Mouse (Mus musculus) spleen, adult 2 months (tissue): ENCODE results near the gene Zfp14. TPM values are rescaled to one million over a fixed set of nuclear protein-coding genes. Genes with fewer than 3 reads are reported as not detected.

ENCODE experiments used
- DNase-seq, 2 experiments: peaks; one replicate each; pipeline versions ENCODE4 v3.0.0 to v3.0.0-alpha.2; 2012 to 2021; ENCODE audit warnings: low spot score in 2 of 2, low read depth in 1 of 2
- H3K27ac ChIP-seq: fragments of 200-500 bp; 2 replicates; pipeline ENCODE4 v1.5.1; 2012; ENCODE audit warnings: low read length, inconsistent platforms; ENCODE audit not compliant: insufficient read depth
- H3K27me3 ChIP-seq: fragments of 200-500 bp; 2 replicates; pipeline ENCODE4 v1.6.1; 2012; ENCODE audit warnings: mild to moderate bottlenecking, moderate library complexity, low read length, inconsistent platforms; ENCODE audit not compliant: control insufficient read depth, insufficient read depth
- H3K36me3 ChIP-seq: fragments of 200-500 bp; 2 replicates; pipeline ENCODE4 v1.6.1; 2012; ENCODE audit warnings: mild to moderate bottlenecking, low read length, inconsistent platforms; ENCODE audit not compliant: control insufficient read depth, insufficient read depth
- H3K4me1 ChIP-seq: fragments of 200-500 bp; 2 replicates; pipeline ENCODE4 v1.6.1; 2011; ENCODE audit warnings: inconsistent platforms; ENCODE audit not compliant: control insufficient read depth, insufficient read depth, insufficient read length
- H3K4me3 ChIP-seq: fragments of 200-500 bp; 2 replicates; pipeline ENCODE4 v1.5.1; 2011; ENCODE audit warnings: mild to moderate bottlenecking, inconsistent platforms; ENCODE audit not compliant: insufficient read depth, insufficient read length; ENCODE audit errors: extremely low read depth
- CTCF ChIP-seq: fragments of 200-500 bp; IDR thresholded peaks from 2 replicates; pipeline ENCODE4 v1.5.1; 2011; ENCODE audit warnings: mild to moderate bottlenecking, inconsistent platforms; ENCODE audit not compliant: insufficient read depth, insufficient read length, insufficient replicate concordance; ENCODE audit errors: extremely low read depth
- POLR2A ChIP-seq: fragments of 200-500 bp; IDR thresholded peaks from 2 replicates; pipeline ENCODE4 v1.6.1; 2011; ENCODE audit warnings: low read depth, low read length, inconsistent platforms
- WGBS: fragments of 180-500 bp; shearing (Covaris S2); methylation state at CpG from one replicate; pipeline ENCODE4 v1.1.7; 2018; 5-methylcytosine and 5-hydroxymethylcytosine counted together
- polyA plus RNA-seq: library from polyadenylated mRNA; depleted of rRNA; stranded (reverse); fragments of >200 nt; gene quantifications from 2 replicates; pipeline ENCODE4 v1.2.3, GENCODE M21; 2012

Zfp14 gene
- polyA plus RNA-seq, 1 experiment: 1.1 TPM

DNA sequence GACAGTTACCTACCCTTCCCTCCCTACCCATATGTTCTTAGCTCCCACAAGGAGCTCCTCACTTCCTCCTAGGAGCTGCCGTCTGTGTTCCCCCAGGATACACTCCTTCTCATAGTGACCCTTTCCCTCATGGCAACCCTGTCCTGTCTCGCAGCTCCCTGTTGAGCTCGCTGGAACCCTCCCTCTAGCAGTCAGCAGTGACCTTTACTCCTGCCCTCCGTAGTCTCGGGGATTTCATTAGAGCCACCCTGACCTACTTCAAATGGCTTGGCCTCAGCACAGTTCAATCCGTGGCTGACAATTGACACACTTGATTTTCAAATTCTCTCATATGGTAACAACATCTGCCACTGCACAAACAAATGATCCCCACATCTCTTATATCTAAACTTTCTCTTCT is 20.5 kb downstream of the Zfp14 start:
- DNase-seq: no peak
- TF ChIP-seq POLR2A (no peak), CTCF (no peak)
- H3K4me1 ChIP-seq: no peaks in the 10 kb centered on the region
- no peak overlapping the region for H3K27ac ChIP-seq
- no peaks in the 10 kb centered on the region for H3K27me3 ChIP-seq
- WGBS: 64% methylated on average over 6 of the region's 6 CpGs
- no peaks in the 10 kb centered on the region for H3K36me3 ChIP-seq
- H3K4me3 ChIP-seq: no peak overlapping the region

DNA sequence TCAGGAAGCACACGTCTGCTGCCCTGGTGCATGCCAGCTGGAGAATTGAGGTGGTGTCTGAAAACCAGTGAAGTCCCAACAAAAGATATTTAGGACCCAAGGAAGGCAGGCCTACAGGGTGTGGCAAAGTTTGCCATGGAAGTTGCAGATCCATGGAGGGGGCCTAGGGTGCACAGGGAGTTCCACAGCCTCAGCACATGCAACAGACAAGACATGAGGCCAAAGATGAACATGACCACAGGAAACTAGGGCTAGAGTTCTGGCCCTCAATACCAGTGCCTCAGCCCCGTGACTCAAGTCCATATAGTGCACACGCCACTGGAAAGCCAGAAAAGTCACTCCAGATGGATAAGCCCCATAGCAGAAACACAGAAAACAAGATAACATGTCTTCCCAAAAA is 22.6 kb downstream of the Zfp14 start:
- TF ChIP-seq POLR2A: no peak
- no peak for TF ChIP-seq CTCF
- DNase-seq: no peak
- H3K36me3 ChIP-seq: no peaks in the 10 kb centered on the region; the same call in 1 of the 2 replicates
- H3K4me1 ChIP-seq: no peaks in the 10 kb centered on the region
- 96% methylated on average over 3 of the region's 3 CpGs for WGBS
- no peaks in the 10 kb centered on the region for H3K27me3 ChIP-seq
- H3K4me3 ChIP-seq: no peak overlapping the region
- H3K27ac ChIP-seq: no peak overlapping the region

DNA sequence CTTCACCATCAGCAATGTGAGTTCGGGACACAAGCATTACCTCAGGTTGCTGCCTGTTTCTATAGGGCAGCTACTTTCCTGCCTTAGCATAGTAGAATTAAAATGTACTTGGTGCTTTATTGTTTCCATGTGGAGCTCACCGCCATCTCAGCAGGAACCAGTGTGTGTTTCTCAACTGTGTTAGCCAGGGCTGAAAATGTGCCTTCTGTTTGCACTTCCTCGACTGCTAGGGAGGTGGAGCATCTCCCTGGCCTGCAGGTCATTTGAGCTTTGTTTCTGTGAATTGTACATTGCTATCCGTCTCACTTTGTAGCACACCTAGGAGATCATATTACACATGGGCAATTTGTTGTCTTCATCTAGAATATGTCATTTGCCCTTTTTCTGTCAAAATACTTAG is 23.8 kb downstream of the Zfp14 start:
- 84% methylated on average over 4 of the region's 4 CpGs for WGBS
- H3K36me3 ChIP-seq: peaks cover 11% of the 10 kb centered on the region
- H3K4me1 ChIP-seq: no peaks in the 10 kb centered on the region
- no peak overlapping the region for H3K4me3 ChIP-seq
- no peak overlapping the region for H3K27ac ChIP-seq
- TF ChIP-seq POLR2A (no peak), CTCF (no peak)
- no peaks in the 10 kb centered on the region for H3K27me3 ChIP-seq
- DNase-seq: no peak

DNA sequence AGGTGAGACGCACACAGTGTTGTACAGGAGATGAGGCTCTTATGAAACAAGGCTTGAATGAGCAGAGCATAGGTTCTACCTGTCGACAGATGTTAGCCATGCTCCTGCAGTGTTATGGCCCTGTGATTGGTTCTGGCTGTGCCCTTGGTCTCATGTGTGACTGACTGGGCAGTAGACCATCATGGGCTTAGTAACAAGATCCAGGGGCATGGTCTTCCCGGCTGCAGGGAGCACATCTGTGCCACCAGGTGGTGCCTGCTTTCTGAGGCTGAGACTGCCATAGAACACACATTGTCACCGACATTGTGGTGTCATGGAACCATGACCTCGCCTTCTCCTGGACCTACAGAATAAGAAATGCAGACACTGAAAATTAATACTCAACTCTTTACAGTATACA is 25.8 kb downstream of the Zfp14 start:
- Histone ChIP-seq H3K4me3 (no peak overlapping the region), H3K36me3 (peaks cover 15% of the 10 kb centered on the region), H3K4me1 (no peaks in the 10 kb centered on the region), H3K27me3 (no peaks in the 10 kb centered on the region), H3K27ac (no peak overlapping the region)
- no peak for DNase-seq
- WGBS: 86% methylated on average over 5 of the region's 5 CpGs
- no peak for TF ChIP-seq POLR2A
- TF ChIP-seq CTCF: 0 out of 2 replicates have a peak, but pooled peaks have one; percentile 5

DNA sequence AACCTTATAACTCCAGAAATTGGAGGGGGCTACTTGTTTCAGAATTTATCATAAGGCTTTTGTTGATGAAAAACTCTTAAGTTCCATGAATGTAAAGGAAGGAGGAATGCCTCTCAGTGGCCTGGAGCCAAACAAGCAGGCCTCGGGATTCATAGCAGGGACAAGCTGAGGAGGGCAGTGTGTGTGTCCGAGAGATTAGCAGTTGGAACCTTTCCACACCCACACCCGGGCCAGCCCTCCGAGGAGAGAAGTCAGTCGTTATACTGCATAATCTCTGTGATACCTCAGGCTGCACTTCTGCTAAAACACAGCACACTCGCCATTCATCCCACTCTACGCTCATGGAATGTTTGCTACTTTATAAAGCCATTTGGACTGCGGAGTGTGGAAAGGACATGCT is 27.4 kb downstream of the Zfp14 start:
- peaks cover 18% of the 10 kb centered on the region for H3K36me3 ChIP-seq
- DNase-seq: no peak
- no peaks in the 10 kb centered on the region for H3K27me3 ChIP-seq
- H3K4me1 ChIP-seq: no peaks in the 10 kb centered on the region
- TF ChIP-seq CTCF: no peak
- TF ChIP-seq POLR2A: no peak
- no peak overlapping the region for H3K27ac ChIP-seq
- no peak overlapping the region for H3K4me3 ChIP-seq
- 82% methylated on average over 8 of the region's 8 CpGs for WGBS

DNA sequence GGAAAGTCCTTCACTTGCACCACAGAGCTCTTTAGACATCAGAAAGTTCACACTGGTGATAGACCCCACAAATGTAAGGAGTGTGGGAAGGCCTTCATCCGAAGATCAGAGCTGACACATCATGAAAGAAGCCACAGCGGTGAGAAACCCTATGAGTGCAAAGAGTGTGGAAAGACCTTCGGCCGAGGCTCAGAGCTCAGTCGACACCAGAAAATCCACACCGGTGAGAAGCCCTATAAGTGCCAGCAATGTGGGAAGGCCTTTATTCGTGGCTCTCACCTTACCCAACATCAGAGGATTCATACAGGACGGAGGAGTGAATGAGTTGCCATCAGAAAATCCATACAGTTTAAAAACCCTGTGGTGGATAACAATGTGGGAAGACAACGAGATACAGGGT is 27.9 kb downstream of the Zfp14 start:
- Histone ChIP-seq H3K36me3 (peaks cover 22% of the 10 kb centered on the region), H3K4me3 (no peak overlapping the region), H3K27me3 (no peaks in the 10 kb centered on the region), H3K27ac (no peak overlapping the region), H3K4me1 (no peaks in the 10 kb centered on the region)
- DNase-seq: no peak
- WGBS: 95% methylated on average over 9 of the region's 9 CpGs
- TF ChIP-seq POLR2A (no peak), CTCF (no peak)

DNA sequence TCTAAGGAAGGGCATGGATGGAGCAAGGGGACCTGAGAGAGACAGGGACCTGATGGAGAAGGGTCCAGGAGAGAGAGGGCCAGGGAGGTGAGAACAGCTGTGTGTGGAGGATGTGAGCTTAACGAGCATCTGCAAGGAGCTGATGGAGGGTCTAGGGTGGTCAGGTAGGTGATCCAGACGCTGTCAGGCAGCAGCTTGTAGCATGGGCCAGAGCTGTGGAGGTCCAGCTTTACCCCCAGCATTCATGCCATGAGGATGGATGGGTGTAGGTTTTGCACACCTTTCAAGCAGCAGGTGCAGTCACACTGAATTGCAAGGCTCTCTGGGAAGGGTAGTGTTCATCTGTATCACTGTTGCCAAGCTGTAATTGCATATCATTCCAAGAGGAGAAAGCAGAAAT is 31.6 kb downstream of the Zfp14 start:
- peaks cover 40% of the 10 kb centered on the region for H3K36me3 ChIP-seq
- no peak for DNase-seq
- H3K4me1 ChIP-seq: no peaks in the 10 kb centered on the region
- no peaks in the 10 kb centered on the region for H3K27me3 ChIP-seq
- 95% methylated on average over 2 of the region's 2 CpGs for WGBS
- TF ChIP-seq CTCF (no peak), POLR2A (no peak)
- no peak overlapping the region for H3K27ac ChIP-seq
- no peak overlapping the region for H3K4me3 ChIP-seq
